Mouse (Mus musculus) neural tube, embryonic 12.5 days (tissue): Measurements from ENCODE around the gene Thsd4. TPM values are rescaled to one million over a fixed set of nuclear protein-coding genes. Genes with fewer than 3 reads are reported as not detected.

Experiments used
- ATAC-seq: fragments of 200-750 bp; cut with Nextera tagmentation; 2 replicates; pipeline ENCODE4 v1.8.0; 2017; ENCODE audit warnings: low read depth, mild to moderate bottlenecking, moderate TSS enrichment, moderate library complexity; ENCODE audit not compliant: low FRiP score
- H3K27ac ChIP-seq: fragments of 300-500 bp; sonication (generic); 2 replicates; pipeline ENCODE4 v1.5.1; 2016
- H3K27me3 ChIP-seq: fragments of 300-500 bp; sonication (generic); replicated peaks from 2 replicates; pipeline ENCODE4 v1.6.1; 2016; ENCODE audit warnings: mild to moderate bottlenecking
- H3K36me3 ChIP-seq: fragments of 300-500 bp; sonication (generic); 2 replicates; pipeline ENCODE4 v1.6.1; 2016; ENCODE audit warnings: mild to moderate bottlenecking
- H3K4me1 ChIP-seq: fragments of 300-500 bp; sonication (generic); 2 replicates; pipeline ENCODE4 v1.6.1; 2016
- H3K4me2 ChIP-seq: fragments of 300-500 bp; sonication (generic); replicated peaks from 2 replicates; pipeline ENCODE4 v1.6.1; 2016; ENCODE audit warnings: mild to moderate bottlenecking
- H3K4me3 ChIP-seq: fragments of 300-500 bp; sonication (generic); 2 replicates; pipeline ENCODE4 v1.5.1; 2016
- H3K9ac ChIP-seq: fragments of 300-500 bp; sonication (generic); 2 replicates; pipeline ENCODE4 v1.6.1; 2016; ENCODE audit warnings: mild to moderate bottlenecking
- H3K9me3 ChIP-seq: fragments of 300-500 bp; sonication (generic); 2 replicates; pipeline ENCODE4 v1.6.1; 2016; ENCODE audit warnings: mild to moderate bottlenecking
- WGBS: fragments of 180-500 bp; shearing (Covaris S2); methylation state at CpG from one replicate; pipeline ENCODE4 v1.1.7; 2016; 5-methylcytosine and 5-hydroxymethylcytosine counted together
- polyA plus RNA-seq: library from polyadenylated mRNA; unstranded; fragments of >200 nt; fragmentation: Nextera tagmentation; extraction: Ambion mirVana; gene quantifications from 2 replicates; pipeline ENCODE4 v1.2.1, GENCODE M21; 2016

Gene Thsd4
- polyA plus RNA-seq, 1 experiment from 2014 or later, result 10.9 TPM

DNA sequence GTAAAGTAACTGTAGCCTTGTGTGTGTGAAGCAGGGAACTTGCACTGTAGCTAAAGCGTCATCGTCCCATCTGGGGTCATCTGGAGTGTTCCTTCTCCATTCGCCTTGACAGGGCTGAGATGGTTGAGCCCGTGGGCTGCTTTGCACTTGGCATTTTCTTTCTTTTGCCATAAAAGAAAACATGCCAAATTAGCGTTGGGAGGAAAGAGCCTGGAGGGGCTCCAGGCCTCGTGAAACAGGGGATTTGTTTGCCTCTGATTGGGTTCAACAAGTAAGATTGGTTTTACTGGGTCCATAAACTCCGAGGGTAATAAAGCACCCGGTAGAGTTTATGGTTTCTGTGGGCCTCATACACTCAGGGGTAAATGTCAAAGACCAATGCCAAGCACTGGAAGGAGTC, 519.5 kb downstream of the Thsd4 start:
- H3K4me3 ChIP-seq, result no peak overlapping the region
- no peak overlapping the region for H3K27ac ChIP-seq
- no peaks in the 10 kb centered on the region for H3K27me3 ChIP-seq
- H3K4me2 ChIP-seq, result no peak overlapping the region
- H3K9ac ChIP-seq, result no peak overlapping the region
- H3K4me1 ChIP-seq, result no peaks in the 10 kb centered on the region
- ATAC-seq, result no peak
- no peaks in the 10 kb centered on the region for H3K9me3 ChIP-seq
- WGBS, result 35% methylated on average over 8 of the region's 8 CpGs
- no peaks in the 10 kb centered on the region for H3K36me3 ChIP-seq

GRCm38 (mm10) chr9:60001444-60001843, 520.4 kb downstream of the Thsd4 start:
- Histone ChIP-seq H3K4me2 (no peak overlapping the region), H3K36me3 (no peaks in the 10 kb centered on the region), H3K4me1 (no peaks in the 10 kb centered on the region), H3K27ac (no peak overlapping the region), H3K27me3 (no peaks in the 10 kb centered on the region), H3K9me3 (no peaks in the 10 kb centered on the region), H3K4me3 (no peak overlapping the region), H3K9ac (no peak overlapping the region)
- 52% methylated on average over 3 of the region's 3 CpGs for WGBS
- ATAC-seq, result no peak

GRCm38 (mm10) chr9:59997725-59998124, 524.1 kb downstream of the Thsd4 start:
- Histone ChIP-seq H3K27ac (no peak overlapping the region), H3K4me1 (no peaks in the 10 kb centered on the region), H3K27me3 (no peaks in the 10 kb centered on the region), H3K36me3 (no peaks in the 10 kb centered on the region), H3K4me2 (no peak overlapping the region), H3K9me3 (no peaks in the 10 kb centered on the region), H3K4me3 (no peak overlapping the region), H3K9ac (no peak overlapping the region)
- 96% methylated on average over 4 of the region's 4 CpGs for WGBS
- ATAC-seq, result no peak

DNA sequence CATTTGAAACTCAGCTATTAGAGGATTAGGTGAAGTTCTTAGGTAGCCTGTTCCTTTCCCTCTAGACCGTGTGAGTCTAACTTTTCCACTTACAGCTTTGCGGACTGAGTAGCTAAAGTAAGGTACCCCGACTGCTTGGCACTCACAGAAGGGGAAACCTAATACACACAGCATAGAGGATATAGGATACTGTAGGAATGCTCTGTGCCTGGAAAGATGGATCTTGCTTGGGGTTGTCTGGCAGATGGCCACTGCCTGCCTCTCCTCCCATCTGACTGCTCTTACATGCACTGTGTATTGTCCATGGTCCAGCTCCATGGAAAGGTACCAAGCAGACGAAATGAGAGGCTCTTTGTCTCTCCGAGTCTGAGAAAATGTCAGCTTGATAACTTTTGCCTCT, 530.4 kb downstream of the Thsd4 start:
- 86% methylated on average over 5 of the region's 5 CpGs for WGBS

DNA sequence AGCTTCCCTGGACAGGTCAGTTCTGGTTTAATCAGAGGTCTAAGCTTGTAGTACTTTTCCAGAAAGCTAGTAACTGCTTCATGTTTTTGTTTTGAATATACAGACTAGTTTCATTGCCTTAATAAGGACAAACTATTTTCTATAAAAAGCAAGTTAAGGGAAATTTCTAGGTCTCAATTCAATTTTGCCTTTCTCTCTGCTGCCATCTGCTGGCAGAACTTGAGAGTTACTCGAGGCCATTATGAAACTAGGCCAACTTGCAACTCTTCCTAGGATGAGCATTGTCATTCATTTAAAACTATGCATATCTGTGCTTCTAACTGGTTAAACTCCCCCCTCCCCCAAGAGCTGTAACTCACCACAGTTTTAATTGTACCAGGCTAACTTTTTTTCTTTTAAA, 532.0 kb downstream of the Thsd4 start:
- Histone ChIP-seq H3K9ac (no peak overlapping the region), H3K27me3 (no peaks in the 10 kb centered on the region), H3K36me3 (no peaks in the 10 kb centered on the region), H3K27ac (no peak overlapping the region), H3K4me2 (no peak overlapping the region), H3K4me3 (no peak overlapping the region), H3K9me3 (no peaks in the 10 kb centered on the region), H3K4me1 (no peaks in the 10 kb centered on the region)
- WGBS, result 0% methylated on average over 1 of the region's 1 CpGs
- ATAC-seq, result no peak

More for the DNA sequence above, 530.4 kb downstream of the Thsd4 start:
- Histone ChIP-seq H3K27me3 (no peaks in the 10 kb centered on the region), H3K4me2 (no peak overlapping the region), H3K36me3 (no peaks in the 10 kb centered on the region), H3K9me3 (no peaks in the 10 kb centered on the region), H3K4me3 (no peak overlapping the region), H3K9ac (no peak overlapping the region), H3K4me1 (no peaks in the 10 kb centered on the region), H3K27ac (no peak overlapping the region)
- no peak for ATAC-seq

- Histone ChIP-seq H3K36me3 (no peaks in the 10 kb centered on the region), H3K4me1 (no peaks in the 10 kb centered on the region), H3K4me2 (no peak overlapping the region), H3K27me3 (no peaks in the 10 kb centered on the region), H3K9ac (no peak overlapping the region), H3K4me3 (no peak overlapping the region), H3K27ac (no peak overlapping the region), H3K9me3 (no peaks in the 10 kb centered on the region)
- WGBS, result 70% methylated on average over 3 of the region's 3 CpGs
- ATAC-seq, result no peak
Measured at GRCm38 (mm10) chr9:59985900-59986572, 535.8 kb downstream of the Thsd4 start.

- H3K27ac ChIP-seq, result no peak overlapping the region
- H3K27me3 ChIP-seq, result no peaks in the 10 kb centered on the region
- no peaks in the 10 kb centered on the region for H3K36me3 ChIP-seq
- 0 out of 2 replicates have a peak, but pooled peaks cover 3% of the 10 kb centered on the region for H3K4me1 ChIP-seq
- WGBS, result 72% methylated on average over 2 of the region's 2 CpGs
- no peak overlapping the region for H3K4me2 ChIP-seq
- no peaks in the 10 kb centered on the region for H3K9me3 ChIP-seq
- ATAC-seq, result no peak
- H3K9ac ChIP-seq, result no peak overlapping the region
- H3K4me3 ChIP-seq, result no peak overlapping the region
Measured at GRCm38 (mm10) chr9:59981116-59981515, 540.7 kb downstream of the Thsd4 start.

GRCm38 (mm10) chr9:59971263-59971662, 550.6 kb downstream of the Thsd4 start:
- no peak for ATAC-seq
- Histone ChIP-seq H3K4me2 (no peak overlapping the region), H3K9ac (no peak overlapping the region), H3K27ac (no peak overlapping the region), H3K27me3 (no peaks in the 10 kb centered on the region), H3K4me1 (peaks cover 5% of the 10 kb centered on the region; the same call in 1 of the 2 replicates), H3K4me3 (no peak overlapping the region), H3K9me3 (no peaks in the 10 kb centered on the region), H3K36me3 (no peaks in the 10 kb centered on the region)
- 75% methylated on average over 4 of the region's 4 CpGs for WGBS

DNA sequence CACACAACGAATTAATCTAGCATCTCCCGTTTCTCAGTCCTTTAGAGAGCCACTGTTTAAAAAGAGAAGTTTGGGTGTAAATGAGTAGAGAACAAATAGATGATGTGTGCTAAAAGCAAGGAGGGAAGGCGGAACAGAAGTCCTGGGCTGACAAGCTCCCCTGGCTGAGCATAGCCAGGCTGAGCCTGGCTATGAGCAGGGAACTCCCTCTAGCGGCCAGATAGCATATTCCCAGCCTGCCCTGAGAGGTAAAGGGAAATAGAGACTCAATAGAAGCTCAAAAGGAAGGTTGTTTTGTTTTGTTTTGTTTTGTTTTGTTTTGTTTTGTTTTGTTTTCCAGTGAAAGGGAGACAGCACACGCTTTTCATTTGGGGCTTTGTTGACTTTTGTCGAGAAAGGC, 552.5 kb downstream of the Thsd4 start:
- Histone ChIP-seq H3K36me3 (no peaks in the 10 kb centered on the region), H3K27me3 (no peaks in the 10 kb centered on the region), H3K9ac (no peak overlapping the region), H3K4me3 (no peak overlapping the region), H3K4me1 (peaks cover 5% of the 10 kb centered on the region; the same call in 1 of the 2 replicates), H3K27ac (no peak overlapping the region), H3K4me2 (no peak overlapping the region), H3K9me3 (no peaks in the 10 kb centered on the region)
- 31% methylated on average over 6 of the region's 6 CpGs for WGBS
- ATAC-seq, result no peak

DNA sequence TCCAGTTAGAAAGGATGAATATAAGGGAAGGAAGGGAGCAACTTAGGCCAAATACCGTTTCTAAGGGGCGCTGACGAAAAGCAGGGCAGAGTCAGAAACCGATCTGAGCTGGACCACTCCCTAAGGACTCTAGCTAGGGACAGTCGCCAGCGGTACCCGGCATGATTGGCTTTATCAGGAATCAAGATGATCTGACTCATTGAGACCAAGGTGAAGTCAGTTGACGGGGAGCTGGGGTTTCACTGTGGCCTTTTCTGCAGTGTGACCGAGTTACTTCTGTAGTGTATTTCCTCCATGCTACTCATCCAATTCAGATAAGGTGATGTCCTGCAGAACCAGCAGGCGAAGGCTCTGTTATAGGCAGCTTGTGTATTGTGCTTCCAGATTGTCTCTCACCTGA, 556.8 kb downstream of the Thsd4 start:
- Histone ChIP-seq H3K4me2 (no peak overlapping the region), H3K27me3 (no peaks in the 10 kb centered on the region), H3K9ac (no peak overlapping the region), H3K36me3 (no peaks in the 10 kb centered on the region), H3K27ac (no peak overlapping the region), H3K9me3 (no peaks in the 10 kb centered on the region), H3K4me1 (peaks cover 10% of the 10 kb centered on the region), H3K4me3 (no peak overlapping the region)
- ATAC-seq, result no peak
- 92% methylated on average over 10 of the region's 10 CpGs for WGBS

DNA sequence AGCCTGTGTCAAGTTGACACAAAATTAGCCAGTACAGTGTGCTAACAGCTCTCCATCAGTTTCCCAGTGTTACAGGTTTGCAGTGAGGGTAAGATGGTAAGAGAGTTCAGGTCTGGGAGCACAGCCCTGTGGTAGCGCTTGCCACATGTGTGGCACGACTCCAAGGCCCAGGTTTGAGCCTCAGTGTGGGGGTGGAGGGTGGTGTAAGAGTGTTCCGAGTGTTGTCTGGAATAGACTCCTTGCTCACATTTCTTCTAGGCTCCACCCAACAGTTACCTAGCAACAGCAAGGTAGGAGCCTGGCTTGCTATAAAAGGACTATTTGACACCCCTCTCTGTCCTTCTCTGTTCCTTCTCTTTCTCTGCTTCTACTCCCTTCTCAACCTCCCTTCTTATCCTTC, 557.5 kb downstream of the Thsd4 start:
- WGBS, result 61% methylated on average over 3 of the region's 3 CpGs
- no peak overlapping the region for H3K27ac ChIP-seq
- H3K27me3 ChIP-seq, result no peaks in the 10 kb centered on the region
- peaks cover 10% of the 10 kb centered on the region for H3K4me1 ChIP-seq
- no peak for ATAC-seq
- no peak overlapping the region for H3K4me3 ChIP-seq
- no peak overlapping the region for H3K4me2 ChIP-seq
- no peak overlapping the region for H3K9ac ChIP-seq
- no peaks in the 10 kb centered on the region for H3K36me3 ChIP-seq
- H3K9me3 ChIP-seq, result no peaks in the 10 kb centered on the region

GRCm38 (mm10) chr9:59961201-59961955, 560.5 kb downstream of the Thsd4 start:
- Histone ChIP-seq H3K9ac (no peak overlapping the region), H3K27me3 (no peaks in the 10 kb centered on the region), H3K36me3 (no peaks in the 10 kb centered on the region), H3K4me2 (no peak overlapping the region), H3K4me3 (no peak overlapping the region), H3K4me1 (peaks cover 13% of the 10 kb centered on the region), H3K9me3 (no peaks in the 10 kb centered on the region), H3K27ac (no peak overlapping the region)
- 51% methylated on average over 14 of the region's 14 CpGs for WGBS
- no peak; the same call in 1 of the 2 replicates for ATAC-seq

- H3K9me3 ChIP-seq, result no peaks in the 10 kb centered on the region
- H3K9ac ChIP-seq, result no peak within 1 kb of the TSS
- no peaks in the 10 kb centered on the region for H3K36me3 ChIP-seq
- 89% methylated on average over 10 of the region's 10 CpGs for WGBS
- H3K4me1 ChIP-seq, result peaks cover 13% of the 10 kb centered on the region
- no peak for ATAC-seq
- no peaks in the 10 kb centered on the region for H3K27me3 ChIP-seq
- no peak within 1 kb of the TSS for H3K27ac ChIP-seq
- H3K4me3 ChIP-seq, result no peak within 1 kb of the TSS
- H3K4me2 ChIP-seq, result no peak within 1 kb of the TSS
Measured at GRCm38 (mm10) chr9:59960559-59960958, 561.3 kb downstream of the Thsd4 start, which contains the start of gene Nr2e3. Gene Nr2e3 (minus strand): TSS chr9:59960659.
